Mouse (Mus musculus): ENCODE data around the gene Rfng.

GRCm38 (mm10) chr11:120822321-120822720 is 38.3 kb upstream of the Rfng start:
- no peak for TF ChIP-seq POLR2A (IDR thresholded peaks at IDR 0.05; ENCODE audit: insufficient read depth, low read depth, low read length)
- TF ChIP-seq CTCF (IDR thresholded peaks at IDR 0.05; ENCODE audit: insufficient read depth, low read depth, low read length), result no peak
